Mouse (Mus musculus) layer of hippocampus, postnatal 36 days (tissue): ENCODE data around the gene Zfp808. TPM values are rescaled to one million over a fixed set of nuclear protein-coding genes. Genes with fewer than 3 reads are reported as not detected.
"Not testable (repeated sequence)": the region's sequence is repeated elsewhere in the genome, so short reads cannot be mapped to it uniquely, and the experiment has no call there.

Source experiments
- DNase-seq, 2 experiments: peaks; one replicate each; pipeline ENCODE4 v3.0.0; 2022
- total RNA-seq, 2 experiments: library from RNA; stranded (reverse); gene quantifications; 2 replicates each; pipeline ENCODE4 v1.2.3; 2021

Zfp808 gene
- 1 to 10 TPM; 3.4 to 5.6 TPM for total RNA-seq

GRCm38 (mm10) chr13:62129432-62130171 lies at the start of gene Zfp808:
TSS of gene Zfp808 (plus strand) at chr13:62129886.
- DNase-seq: peak; percentile 38 to 42

GRCm38 (mm10) chr13:62098786-62099185 lies 30.9 kb upstream of the Zfp808 start:
- not testable (repeated sequence) for DNase-seq

DNA sequence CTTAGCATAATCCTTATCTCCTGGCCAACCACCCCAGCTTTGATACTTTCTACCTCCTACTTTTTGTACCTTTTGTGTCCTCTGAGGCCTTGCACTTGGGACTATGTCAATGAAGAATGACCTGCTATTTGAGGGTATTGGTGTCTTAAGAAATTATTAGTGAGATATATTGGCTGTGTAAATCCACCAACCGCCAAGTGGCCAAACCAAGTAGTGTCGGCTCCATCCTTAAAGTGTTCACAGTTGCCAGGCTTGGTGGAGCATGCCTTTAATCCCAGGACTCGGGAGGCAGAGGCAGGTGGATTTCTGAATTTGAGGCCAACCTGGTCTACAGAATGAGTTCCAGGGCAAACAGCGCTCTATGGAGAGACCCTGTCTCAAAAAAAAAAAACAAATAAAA lies 30.2 kb upstream of the Zfp808 start:
- not testable (repeated sequence) for DNase-seq

GRCm38 (mm10) chr13:62102368-62102767 lies 27.3 kb upstream of the Zfp808 start:
- not testable (repeated sequence) for DNase-seq

- not testable (repeated sequence) for DNase-seq
These were observed 13.8 kb upstream of the Zfp808 start for GRCm38 (mm10) chr13:62115861-62116260.

- not testable (repeated sequence) for DNase-seq
These were observed 8.1 kb upstream of the Zfp808 start for GRCm38 (mm10) chr13:62121578-62121977.

- DNase-seq: not testable (repeated sequence)
These were observed 52.4 kb downstream of the Zfp808 start for GRCm38 (mm10) chr13:62181835-62182755.

GRCm38 (mm10) chr13:62245264-62245663 lies 115.6 kb downstream of the Zfp808 start:
- no peak for DNase-seq

GRCm38 (mm10) chr13:62255226-62255625 lies 125.5 kb downstream of the Zfp808 start:
- DNase-seq: not testable (repeated sequence)

GRCm38 (mm10) chr13:62263392-62263791 lies 133.7 kb downstream of the Zfp808 start:
- DNase-seq: no peak
